Mouse (Mus musculus) small intestine, adult 2 months (tissue): Measurements from ENCODE around the gene Fam193a.

Experiments used
- CTCF ChIP-seq: fragments of 200-500 bp; IDR thresholded peaks from 2 replicates; pipeline ENCODE4 v1.5.1; 2012; ENCODE audit warnings: low read depth, mild to moderate bottlenecking, control low read depth, inconsistent platforms, low read length, moderate library complexity, mixed read lengths; ENCODE audit not compliant: insufficient replicate concordance, insufficient read length; ENCODE audit errors: extremely low read depth
- POLR2A ChIP-seq: fragments of 200-500 bp; IDR thresholded peaks from 2 replicates; pipeline ENCODE4 v1.6.1; 2012; ENCODE audit warnings: low read depth, mild to moderate bottlenecking, control low read depth, inconsistent platforms, low read length, moderate library complexity

GRCm38 (mm10) chr5:34488741-34489417 is 119.1 kb downstream of the Fam193a start:
- no peak for TF ChIP-seq CTCF
- TF ChIP-seq POLR2A, result no peak
